In genomic region chr6:72473264-72474041, GRCm38 (mm10) we compare ENCODE assay signal across 9 mouse cellular contexts. TPM values are rescaled to one million over a fixed set of nuclear protein-coding genes. Genes with fewer than 3 reads are reported as not detected.
DNase-seq lines count a peak whose midpoint lies in the region; ATAC-seq lines count a peak whose summit lies in the region.
"Had no signal": no experiment of that assay in that cellular context is flagged by ENCODE, and none has a peak within 500 bp of the region (broad histone marks: within the 10 kb centered on the region; RNA-seq: fewer than 3 reads in every experiment).

No protein-coding gene starts in this region.

- 66% methylated on average over 14 of the region's 14 CpGs for WGBS in neural tube, embryonic 15.5 days
- WGBS in kidney, embryonic 14.5 days, result 25% methylated on average over 14 of the region's 14 CpGs
- WGBS in forebrain, embryonic 13.5 days, result 78% methylated on average over 14 of the region's 14 CpGs

- no peak overlapping the region for H3K4me3 ChIP-seq in neural tube, embryonic 15.5 days (replicated peaks)
- H3K4me3 ChIP-seq in kidney, embryonic 14.5 days (ENCODE audit: low read length), result no peak overlapping the region
- H3K4me3 ChIP-seq in forebrain, embryonic 13.5 days, result no peak overlapping the region
- H3K4me3 ChIP-seq: liver, embryonic 13.5 days had no signal

- no peaks in the 10 kb centered on the region for H3K4me1 ChIP-seq in neural tube, embryonic 15.5 days
- H3K4me1 ChIP-seq in kidney, embryonic 14.5 days (ENCODE audit: control insufficient read depth, insufficient read depth, low read length), result no peaks in the 10 kb centered on the region
- no peaks in the 10 kb centered on the region for H3K4me1 ChIP-seq in forebrain, embryonic 13.5 days
- H3K4me1 ChIP-seq: liver, embryonic 13.5 days had no signal

- no peaks in the 10 kb centered on the region for H3K9me3 ChIP-seq in neural tube, embryonic 15.5 days (replicated peaks)
- H3K9me3 ChIP-seq in kidney, embryonic 14.5 days (ENCODE audit: control insufficient read depth, low read length), result no peaks in the 10 kb centered on the region
- H3K9me3 ChIP-seq in forebrain, embryonic 13.5 days (replicated peaks), result no peaks in the 10 kb centered on the region
- H3K9me3 ChIP-seq: liver, embryonic 13.5 days had no signal

- peak; percentile 17 for DNase-seq in neural tube, embryonic 10.5 days (ENCODE audit: extremely low spot score, low spot score)
- peak; percentile 88 for DNase-seq in gastrocnemius, adult 18-20 months (ENCODE audit: low spot score)
- peak; percentile 44 for DNase-seq in retina, embryonic 14.5 days (ENCODE audit: low spot score)
- DNase-seq in layer of hippocampus, postnatal 14 days (ENCODE audit: low spot score in 2 of 2), result no peak
- DNase-seq: liver, embryonic 13.5 days had no signal

- ATAC-seq in neural tube, embryonic 15.5 days (ENCODE audit: low FRiP score), result no peak
- ATAC-seq in kidney, embryonic 14.5 days (ENCODE audit: low FRiP score, low TSS enrichment), result peak; percentile 84
- ATAC-seq in forebrain, embryonic 13.5 days, result no peak
- ATAC-seq in activated CD4-positive, CD25-positive, alpha-beta regulatory T cell, adult 4 months, result no peak

- H3K27ac ChIP-seq in neural tube, embryonic 15.5 days (replicated peaks), result no peak overlapping the region
- no peak overlapping the region for H3K27ac ChIP-seq in kidney, embryonic 14.5 days (ENCODE audit: low read depth, low read length)
- H3K27ac ChIP-seq in forebrain, embryonic 13.5 days, result no peak overlapping the region
- H3K27ac ChIP-seq: liver, embryonic 13.5 days had no signal

- H3K9ac ChIP-seq in neural tube, embryonic 15.5 days (replicated peaks), result no peak overlapping the region
- no peak overlapping the region for H3K9ac ChIP-seq in kidney, embryonic 14.5 days (ENCODE audit: low read depth, low read length)
- H3K9ac ChIP-seq in forebrain, embryonic 13.5 days, result no peak overlapping the region
- H3K9ac ChIP-seq: liver, embryonic 13.5 days had no signal

- H3K27me3 ChIP-seq in neural tube, embryonic 15.5 days (replicated peaks), result no peaks in the 10 kb centered on the region
- H3K27me3 ChIP-seq in kidney, embryonic 14.5 days (ENCODE audit: control insufficient read depth, insufficient read depth, low read length), result no peaks in the 10 kb centered on the region
- H3K27me3 ChIP-seq in forebrain, embryonic 13.5 days, result no peaks in the 10 kb centered on the region
- H3K27me3 ChIP-seq: liver, embryonic 13.5 days had no signal

- no peak overlapping the region for H3K4me2 ChIP-seq in neural tube, embryonic 15.5 days
- no peak overlapping the region for H3K4me2 ChIP-seq in kidney, embryonic 14.5 days (replicated peaks; ENCODE audit: low read depth, low read length)
- no peak overlapping the region for H3K4me2 ChIP-seq in forebrain, embryonic 13.5 days
- H3K4me2 ChIP-seq: liver, embryonic 13.5 days had no signal

- no peaks in the 10 kb centered on the region for H3K36me3 ChIP-seq in neural tube, embryonic 15.5 days
- no peaks in the 10 kb centered on the region for H3K36me3 ChIP-seq in kidney, embryonic 14.5 days (ENCODE audit: control insufficient read depth, insufficient read depth, low read length)
- H3K36me3 ChIP-seq in forebrain, embryonic 13.5 days (ENCODE audit: poor library complexity, severe bottlenecking), result no peaks in the 10 kb centered on the region
- H3K36me3 ChIP-seq: liver, embryonic 13.5 days had no signal

RNA-seq across cellular contexts. Expression of gene Mat2a, which starts 34.1 kb away (rescaled TPM):
- polyA plus RNA-seq in neural tube, embryonic 15.5 days (2015; fragmentation: Nextera tagmentation; extraction: Ambion mirVana), result 341 and 365 TPM in 2 replicates
- 10 to 100 TPM; 97.2 to 98.0 TPM for total RNA-seq in gastrocnemius, adult 18-20 months (2021)
- 322 and 463 TPM in 2 replicates for polyA plus RNA-seq in kidney, embryonic 14.5 days (2014; fragmentation: Nextera tagmentation; extraction: Ambion mirVana)
- 402 and 460 TPM in 2 replicates for polyA plus RNA-seq in forebrain, embryonic 13.5 days (2015; fragmentation: Nextera tagmentation; extraction: Ambion mirVana)
- total RNA-seq in layer of hippocampus, postnatal 14 days (2021), result 100 to 1,000 TPM; 176 to 196 TPM
- 100 to 1,000 TPM; 194 to 225 TPM for polyA plus RNA-seq in activated CD4-positive, CD25-positive, alpha-beta regulatory T cell, adult 4 months (2017; shearing (Covaris generic))

RNA-seq across cellular contexts. Expression of gene Sh2d6, which starts 48.1 kb away (rescaled TPM):
- 0.24 and 0.70 TPM in 2 replicates for polyA plus RNA-seq in neural tube, embryonic 15.5 days (2015; fragmentation: Nextera tagmentation; extraction: Ambion mirVana)
- 1 to 10 TPM in 1 of 2 experiments, under 1 TPM in 1; 0.93 to 1.3 TPM for total RNA-seq in gastrocnemius, adult 18-20 months (2021)
- polyA plus RNA-seq in kidney, embryonic 14.5 days (2014; fragmentation: Nextera tagmentation; extraction: Ambion mirVana), result not detected in 2 replicates
- polyA plus RNA-seq in forebrain, embryonic 13.5 days (2015; fragmentation: Nextera tagmentation; extraction: Ambion mirVana), result 0.62 and 0.89 TPM in 2 replicates
- under 1 TPM; 0.41 to 0.83 TPM for total RNA-seq in layer of hippocampus, postnatal 14 days (2021)
- not detected for polyA plus RNA-seq in activated CD4-positive, CD25-positive, alpha-beta regulatory T cell, adult 4 months (2017; shearing (Covaris generic))
- polyA plus RNA-seq: liver, embryonic 13.5 days had no signal

RNA-seq across cellular contexts. Expression of gene Ggcx, which starts 59.3 kb away (rescaled TPM):
- polyA plus RNA-seq in neural tube, embryonic 15.5 days (2015; fragmentation: Nextera tagmentation; extraction: Ambion mirVana), result 19.0 and 23.2 TPM in 2 replicates
- total RNA-seq in gastrocnemius, adult 18-20 months (2021), result 10 to 100 TPM; 12.2 to 12.7 TPM
- polyA plus RNA-seq in kidney, embryonic 14.5 days (2014; fragmentation: Nextera tagmentation; extraction: Ambion mirVana), result 10.3 and 24.7 TPM in 2 replicates
- 12.7 and 13.8 TPM in 2 replicates for polyA plus RNA-seq in forebrain, embryonic 13.5 days (2015; fragmentation: Nextera tagmentation; extraction: Ambion mirVana)
- 10 to 100 TPM; 21.0 to 22.1 TPM for total RNA-seq in layer of hippocampus, postnatal 14 days (2021)
- polyA plus RNA-seq in activated CD4-positive, CD25-positive, alpha-beta regulatory T cell, adult 4 months (2017; shearing (Covaris generic)), result 1 to 10 TPM; 8.0 to 8.1 TPM

Comparison
In these comparisons a context has a peak if more than half of its experiments do, and no peak if none do; other contexts are left out.
1. DNase-seq: peak in neural tube, embryonic 10.5 days (single experiment), gastrocnemius, adult 18-20 months (single experiment) and retina, embryonic 14.5 days (single experiment); none in layer of hippocampus, postnatal 14 days (0 of 2).